Comparison of ENCODE assay signal across 32 mouse cellular contexts in the genomic region with DNA sequence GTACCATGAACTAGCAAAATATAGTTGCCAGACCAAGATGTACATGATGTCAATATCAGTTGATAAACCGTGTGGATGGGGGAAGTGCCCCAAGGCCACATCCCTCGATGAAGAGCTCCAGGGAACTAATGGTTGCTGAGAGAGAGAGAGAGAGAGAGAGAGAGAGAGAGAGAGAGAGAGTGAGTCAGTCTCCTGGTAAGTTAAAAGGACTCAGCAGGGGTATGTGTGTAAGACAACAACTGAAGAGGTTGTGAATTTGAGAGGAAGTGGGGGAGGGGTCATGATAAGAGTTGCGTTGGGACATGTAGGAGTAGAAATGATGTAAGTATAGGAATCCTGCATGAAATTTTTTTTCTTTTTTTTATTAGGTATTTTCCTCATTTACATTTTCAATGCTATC.
"Had no signal": no experiment of that assay in that cellular context is flagged by ENCODE, and none has a peak within 500 bp of the region (broad histone marks: within the 10 kb centered on the region; RNA-seq: fewer than 3 reads in every experiment).

No protein-coding gene starts in this region.

- DNase-seq: left cerebral cortex, postnatal 4 days; liver; liver, embryonic 13.5 days; liver, postnatal 0 days; lung, adult 18-20 months; lung, adult 2 months; lung, embryonic 14.5 days; lung, postnatal 10 days; lung, postnatal 14 days; lung, postnatal 36 days; lung, postnatal 4 days; midbrain, embryonic 14.5 days had no signal

- H3K27me3 ChIP-seq: limb, embryonic 12.5 days; limb, embryonic 13.5 days; limb, embryonic 15.5 days; liver, embryonic 12.5 days; liver, embryonic 13.5 days; liver, embryonic 15.5 days; lung, embryonic 15.5 days; midbrain, embryonic 12.5 days; midbrain, embryonic 13.5 days; midbrain, embryonic 15.5 days; neural tube, embryonic 12.5 days had no signal

- H3K9ac ChIP-seq: limb, embryonic 12.5 days; limb, embryonic 13.5 days; limb, embryonic 15.5 days; liver, embryonic 12.5 days; liver, embryonic 13.5 days; liver, embryonic 14.5 days; liver, embryonic 15.5 days; liver, postnatal 0 days; lung, embryonic 14.5 days; lung, embryonic 15.5 days; midbrain, embryonic 12.5 days; midbrain, embryonic 13.5 days; midbrain, embryonic 15.5 days; neural tube, embryonic 12.5 days had no signal

- ATAC-seq: liver, embryonic 12.5 days; liver, postnatal 0 days; lung, postnatal 0 days; midbrain, embryonic 13.5 days; midbrain, embryonic 15.5 days; midbrain, embryonic 16.5 days had no signal

- H3K9me3 ChIP-seq: limb, embryonic 10.5 days; limb, embryonic 12.5 days; limb, embryonic 13.5 days; limb, embryonic 15.5 days; liver, embryonic 12.5 days; liver, embryonic 13.5 days; liver, embryonic 15.5 days; lung, embryonic 15.5 days; megakaryocyte, embryonic 14.5 days; midbrain, embryonic 10.5 days; midbrain, embryonic 12.5 days; midbrain, embryonic 13.5 days; midbrain, embryonic 15.5 days; neural tube, embryonic 12.5 days had no signal

- H3K4me2 ChIP-seq: limb, embryonic 12.5 days; limb, embryonic 13.5 days; limb, embryonic 15.5 days; liver, embryonic 11.5 days; liver, embryonic 12.5 days; liver, embryonic 13.5 days; liver, embryonic 15.5 days; lung, embryonic 14.5 days; lung, embryonic 15.5 days; midbrain, embryonic 11.5 days; midbrain, embryonic 12.5 days; midbrain, embryonic 13.5 days; midbrain, embryonic 15.5 days; neural tube, embryonic 12.5 days had no signal

- H3K36me3 ChIP-seq: limb, embryonic 10.5 days; limb, embryonic 12.5 days; limb, embryonic 13.5 days; limb, embryonic 15.5 days; liver, embryonic 12.5 days; liver, embryonic 13.5 days; liver, embryonic 15.5 days; lung, embryonic 15.5 days; midbrain, embryonic 10.5 days; midbrain, embryonic 12.5 days; midbrain, embryonic 13.5 days; midbrain, embryonic 15.5 days; neural tube, embryonic 12.5 days had no signal

- H3K4me1 ChIP-seq: limb, embryonic 15.5 days; liver, embryonic 12.5 days; liver, embryonic 13.5 days; liver, embryonic 15.5 days; midbrain, embryonic 10.5 days; midbrain, embryonic 12.5 days; midbrain, embryonic 13.5 days; midbrain, embryonic 15.5 days; neural tube, embryonic 12.5 days had no signal

- H3K27ac ChIP-seq: limb, embryonic 10.5 days; limb, embryonic 12.5 days; limb, embryonic 13.5 days; limb, embryonic 15.5 days; liver, embryonic 12.5 days; liver, embryonic 13.5 days; liver, embryonic 14.5 days; liver, embryonic 15.5 days; lung, embryonic 15.5 days; macrophage; midbrain, embryonic 10.5 days; midbrain, embryonic 12.5 days; midbrain, embryonic 13.5 days; midbrain, embryonic 15.5 days; neural tube, embryonic 12.5 days had no signal

- H3K4me3 ChIP-seq: limb, embryonic 10.5 days; limb, embryonic 12.5 days; limb, embryonic 13.5 days; limb, embryonic 15.5 days; liver, embryonic 12.5 days; liver, embryonic 13.5 days; liver, embryonic 15.5 days; lung, embryonic 15.5 days; megakaryocyte, embryonic 14.5 days; midbrain, embryonic 10.5 days; midbrain, embryonic 12.5 days; midbrain, embryonic 13.5 days; midbrain, embryonic 15.5 days; myocyte; neural tube, embryonic 12.5 days had no signal
